Mouse (Mus musculus) ES-Bruce4 (cell line): Measurements from ENCODE around the gene Anp32e. TPM values are rescaled to one million over a fixed set of nuclear protein-coding genes. Genes with fewer than 3 reads are reported as not detected.
"Not testable (repeated sequence)": the region's sequence is repeated elsewhere in the genome, so short reads cannot be mapped to it uniquely, and the experiment has no call there.

ENCODE experiments used
- H3K27ac ChIP-seq: 2 replicates; pipeline ENCODE4 v1.5.1; 2012; ENCODE audit warnings: low read length, inconsistent platforms; ENCODE audit not compliant: insufficient read depth
- H3K27me3 ChIP-seq: 2 replicates; pipeline ENCODE4 v1.6.1; 2012; ENCODE audit warnings: mild to moderate bottlenecking, low read length, inconsistent platforms; ENCODE audit not compliant: control insufficient read depth, poor library complexity, insufficient read depth, severe bottlenecking
- H3K36me3 ChIP-seq: 2 replicates; pipeline ENCODE4 v1.6.1; 2012; ENCODE audit warnings: inconsistent platforms, mild to moderate bottlenecking, low read length, moderate library complexity; ENCODE audit not compliant: control insufficient read depth, poor library complexity, insufficient read depth, severe bottlenecking
- H3K4me1 ChIP-seq: one replicate; pipeline ENCODE4 v1.8.1; 2011; ENCODE audit warnings: low read length; ENCODE audit not compliant: control insufficient read depth, insufficient read depth
- H3K4me3 ChIP-seq: 2 replicates; pipeline ENCODE4 v1.5.1; 2011; ENCODE audit warnings: low read depth, mild to moderate bottlenecking, low read length
- H3K9ac ChIP-seq: 2 replicates; pipeline ENCODE4 v1.6.1; 2012; ENCODE audit warnings: low read depth, mild to moderate bottlenecking, inconsistent platforms; ENCODE audit not compliant: poor library complexity, severe bottlenecking
- H3K9me3 ChIP-seq: replicated peaks from 2 replicates; pipeline ENCODE4 v1.6.1; 2012; ENCODE audit warnings: mild to moderate bottlenecking, low read length, inconsistent platforms; ENCODE audit not compliant: control insufficient read depth, poor library complexity, insufficient read depth, severe bottlenecking
- CTCF ChIP-seq: IDR thresholded peaks from one replicate; pipeline ENCODE4 v1.8.1; 2011; ENCODE audit warnings: low read depth, low read length
- EP300 ChIP-seq: IDR thresholded peaks from 2 replicates; pipeline ENCODE4 v1.6.1; 2011; ENCODE audit warnings: low read depth, low read length; ENCODE audit not compliant: insufficient read depth
- POLR2A ChIP-seq: IDR thresholded peaks from one replicate; pipeline ENCODE4 v1.8.1; 2011; ENCODE audit warnings: low read length; ENCODE audit not compliant: insufficient read depth
- polyA plus RNA-seq: library from polyadenylated mRNA; stranded (reverse); fragments of >200 nt; gene quantifications from 2 replicates; pipeline ENCODE4 v1.2.4, GENCODE M21; 2011; ENCODE audit warnings: low read depth; ENCODE audit not compliant: missing spikeins, insufficient read depth, insufficient read length

Gene Anp32e
- polyA plus RNA-seq, 1 experiment = 386 TPM

DNA sequence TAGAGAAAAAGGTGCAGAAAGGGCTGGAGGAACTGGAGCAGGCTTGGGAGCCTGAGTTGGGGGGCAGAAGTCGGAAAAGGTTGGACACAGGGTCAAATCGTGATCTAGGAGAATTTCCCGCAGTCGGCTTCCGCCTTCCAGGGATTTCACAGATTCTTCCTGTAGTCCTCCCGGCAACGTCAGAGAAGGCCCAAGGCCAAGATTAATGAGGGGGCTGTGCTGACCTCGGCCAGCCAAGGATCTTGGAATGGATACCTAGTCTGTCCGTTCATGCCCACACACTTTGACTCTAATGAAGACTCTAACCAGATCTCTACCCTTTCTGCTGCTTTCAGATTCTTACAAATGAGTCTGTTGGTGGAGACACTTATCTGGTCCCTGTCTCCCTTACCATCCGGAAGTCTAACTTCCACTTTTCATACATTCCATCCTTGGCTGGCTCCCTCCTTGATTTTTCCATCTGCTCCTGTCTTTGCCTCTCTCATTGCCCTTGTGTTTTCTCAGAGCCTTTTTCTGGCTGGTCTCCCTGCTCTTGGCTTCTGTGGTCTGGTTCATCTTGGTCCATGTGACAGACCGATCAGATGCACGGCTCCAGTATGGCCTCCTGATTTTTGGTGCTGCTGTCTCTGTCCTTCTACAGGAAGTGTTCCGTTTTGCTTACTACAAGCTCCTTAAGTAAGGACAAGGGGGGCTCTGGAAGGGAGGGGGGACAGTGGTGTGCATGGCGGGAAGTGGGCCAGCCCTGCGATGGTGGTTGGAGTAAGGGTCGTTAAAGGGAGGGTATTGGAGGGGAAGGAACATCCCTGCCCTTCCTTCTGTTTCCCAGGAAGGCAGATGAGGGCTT lies 34.5 kb upstream of the Anp32e start:
- no peaks in the 10 kb centered on the region; the same call in 1 of the 2 replicates for H3K36me3 ChIP-seq
- no peaks in the 10 kb centered on the region for H3K9me3 ChIP-seq
- no peaks in the 10 kb centered on the region for H3K27me3 ChIP-seq
- H3K4me1 ChIP-seq = peaks cover 11% of the 10 kb centered on the region
- H3K4me3 ChIP-seq = peak overlapping the region; percentile 66
- TF ChIP-seq CTCF = no peak
- TF ChIP-seq EP300 = no peak
- TF ChIP-seq POLR2A = no peak
- no peak overlapping the region for H3K27ac ChIP-seq
- H3K9ac ChIP-seq = peak overlapping the region; percentile 97

DNA sequence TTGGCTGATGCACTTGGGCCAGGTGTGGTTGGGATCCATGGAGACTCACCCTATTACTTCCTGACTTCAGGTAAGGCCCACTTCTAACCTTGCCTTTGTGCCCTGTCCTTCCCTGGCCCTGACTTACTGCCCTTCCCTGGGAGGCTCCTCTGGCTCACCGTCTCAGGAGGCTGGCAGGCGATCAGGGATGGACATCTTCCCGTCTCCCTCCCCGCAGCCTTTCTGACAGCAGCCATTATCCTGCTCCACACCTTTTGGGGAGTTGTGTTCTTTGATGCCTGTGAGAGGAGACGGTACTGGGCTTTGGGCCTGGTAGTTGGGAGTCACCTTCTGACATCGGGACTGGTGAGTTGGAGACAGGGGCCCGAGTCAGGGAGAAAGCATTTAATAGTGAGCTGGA lies 33.5 kb upstream of the Anp32e start:
- H3K9me3 ChIP-seq, H3K4me1 ChIP-seq, H3K4me3 ChIP-seq, H3K36me3 ChIP-seq, H3K27me3 ChIP-seq, H3K9ac ChIP-seq, H3K27ac ChIP-seq: not testable (repeated sequence)

DNA sequence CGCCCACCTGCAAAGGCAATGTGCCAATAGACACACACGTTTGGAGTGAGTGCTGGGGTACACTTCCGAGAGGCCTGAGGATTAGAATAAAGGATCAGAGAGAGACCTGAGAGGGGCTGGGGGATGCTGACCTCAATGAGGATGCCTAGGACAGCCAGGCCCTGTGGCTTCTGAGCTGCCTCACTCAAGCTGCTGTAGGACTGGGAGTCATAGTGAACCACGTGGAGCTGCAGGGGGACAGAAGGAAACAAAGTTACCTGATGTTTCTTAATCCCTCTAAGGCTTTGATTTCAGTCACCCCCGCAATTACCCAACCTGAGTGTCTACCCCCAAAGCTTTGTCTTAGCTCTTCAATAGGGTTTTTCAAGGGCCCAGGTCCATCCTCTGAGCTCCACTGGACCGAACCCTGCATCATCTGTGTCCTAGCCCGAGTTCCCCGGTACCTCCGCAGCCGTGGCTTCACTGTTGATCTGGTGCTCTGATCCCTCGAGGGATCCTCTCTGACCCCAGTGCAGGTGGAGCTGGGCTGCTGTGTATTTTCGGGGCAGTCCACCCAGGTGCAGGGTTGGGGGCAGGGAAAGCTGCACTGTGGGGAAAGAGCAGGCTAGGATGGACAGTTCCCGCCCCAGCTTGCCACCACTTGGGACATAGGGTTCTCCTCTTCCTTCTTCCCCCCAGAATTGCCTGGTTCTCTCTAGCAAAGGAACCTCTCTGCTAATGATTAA lies 29.1 kb upstream of the Anp32e start:
- no peaks in the 10 kb centered on the region; the same call in 1 of the 2 replicates for H3K36me3 ChIP-seq
- H3K27ac ChIP-seq = no peak overlapping the region
- no peaks in the 10 kb centered on the region for H3K9me3 ChIP-seq
- H3K4me1 ChIP-seq = peaks cover 8% of the 10 kb centered on the region
- H3K4me3 ChIP-seq = no peak overlapping the region
- H3K9ac ChIP-seq = no peak overlapping the region
- TF ChIP-seq EP300 (no peak), CTCF (no peak), POLR2A (no peak)
- 0 out of 2 replicates have a peak, but pooled peaks cover 6% of the 10 kb centered on the region for H3K27me3 ChIP-seq

DNA sequence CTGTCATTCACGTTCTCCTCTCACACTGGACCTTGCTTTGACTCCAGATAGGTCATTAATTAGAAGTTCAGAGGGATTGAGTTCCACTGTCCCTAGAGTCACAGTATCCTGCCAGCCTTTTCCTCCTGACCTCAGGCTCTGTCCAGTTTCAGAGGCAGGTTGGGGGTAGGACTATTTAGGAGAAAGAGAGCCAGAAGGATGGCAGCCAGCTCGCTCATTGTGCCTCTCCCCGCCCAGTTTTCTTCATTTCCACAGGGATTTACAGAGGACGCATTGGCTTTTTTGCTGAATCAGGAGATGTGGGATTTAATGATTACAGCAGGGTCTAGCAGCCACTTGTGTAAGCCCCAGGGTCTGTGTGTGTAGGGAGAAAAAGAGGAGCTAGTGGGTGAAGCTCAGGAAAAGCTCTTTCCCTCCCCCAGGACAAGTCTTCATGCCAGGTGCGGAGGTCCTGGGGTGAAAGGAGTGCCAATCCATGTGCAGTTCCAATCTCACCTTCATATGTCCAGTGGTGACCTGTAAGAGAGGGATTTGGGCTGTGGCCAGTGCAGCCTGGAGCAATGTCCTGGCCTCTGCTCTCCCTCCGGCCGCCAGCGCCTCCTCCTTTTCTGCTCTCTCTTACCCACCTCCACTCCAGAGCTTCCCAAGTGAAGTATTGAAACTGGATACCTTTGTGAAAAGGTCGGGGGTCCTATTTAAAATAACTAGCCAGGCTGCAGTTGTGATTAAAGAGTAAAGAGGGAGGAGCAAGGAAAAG lies 27.3 kb upstream of the Anp32e start:
- no peak overlapping the region for H3K27ac ChIP-seq
- H3K27me3 ChIP-seq = 0 out of 2 replicates have a peak, but pooled peaks cover 6% of the 10 kb centered on the region
- H3K4me1 ChIP-seq = peaks cover 4% of the 10 kb centered on the region

DNA sequence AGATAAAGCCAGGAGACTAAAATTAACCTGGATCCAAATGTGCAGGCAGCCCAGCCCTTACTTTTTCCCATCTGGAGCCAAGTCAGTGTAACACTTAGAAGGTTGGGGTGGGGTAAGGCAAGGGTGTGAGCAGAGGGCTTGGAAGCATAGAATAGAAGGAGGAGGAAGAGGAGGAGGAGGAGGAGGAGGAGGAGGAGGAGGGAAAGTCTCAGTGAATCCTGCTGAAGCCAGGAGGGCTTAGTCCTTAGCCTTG lies 26.7 kb upstream of the Anp32e start:
- H3K27me3 ChIP-seq = 0 out of 2 replicates have a peak, but pooled peaks cover 6% of the 10 kb centered on the region
- H3K27ac ChIP-seq = no peak overlapping the region
- no peaks in the 10 kb centered on the region; the same call in 1 of the 2 replicates for H3K36me3 ChIP-seq
- H3K4me3 ChIP-seq = no peak overlapping the region
- no peaks in the 10 kb centered on the region for H3K9me3 ChIP-seq
- H3K4me1 ChIP-seq = peaks cover 4% of the 10 kb centered on the region
- TF ChIP-seq POLR2A (no peak), EP300 (no peak), CTCF (no peak)
- no peak overlapping the region for H3K9ac ChIP-seq

More for the DNA sequence above, 27.3 kb upstream of the Anp32e start:
- Histone ChIP-seq H3K9ac (no peak overlapping the region), H3K4me3 (no peak overlapping the region), H3K9me3 (no peaks in the 10 kb centered on the region), H3K36me3 (no peaks in the 10 kb centered on the region; the same call in 1 of the 2 replicates)
- TF ChIP-seq CTCF (no peak), EP300 (no peak), POLR2A (no peak)

DNA sequence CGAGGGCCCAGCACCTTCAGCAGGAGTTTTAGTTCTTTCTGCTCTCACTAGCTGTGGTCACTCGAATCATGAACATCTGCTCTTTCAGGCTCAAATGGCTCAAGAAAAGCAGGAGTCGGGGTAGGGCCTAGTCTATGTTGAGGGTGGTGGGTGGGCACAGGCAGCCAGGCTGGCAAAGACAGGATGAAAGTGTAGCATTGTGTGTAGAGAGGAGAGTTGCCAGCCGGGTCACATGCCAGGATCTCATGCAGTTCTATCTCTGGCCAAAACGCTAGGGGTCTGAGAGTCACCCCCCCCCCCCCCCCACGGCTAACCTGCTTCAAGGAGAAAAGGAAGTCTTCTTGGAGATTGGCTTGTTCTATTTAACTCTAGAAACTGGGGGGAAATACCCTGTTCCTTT lies 26.4 kb upstream of the Anp32e start:
- Histone ChIP-seq H3K36me3 (no peaks in the 10 kb centered on the region), H3K9ac (no peak overlapping the region), H3K27ac (no peak overlapping the region), H3K27me3 (0 out of 2 replicates have a peak, but pooled peaks cover 6% of the 10 kb centered on the region), H3K4me1 (peaks cover 4% of the 10 kb centered on the region), H3K9me3 (no peaks in the 10 kb centered on the region), H3K4me3 (no peak overlapping the region)
- TF ChIP-seq POLR2A = no peak
- TF ChIP-seq EP300 = no peak
- TF ChIP-seq CTCF = no peak
